Mouse (Mus musculus) midbrain, embryonic 13.5 days (tissue): ENCODE results near the gene N4bp2l2. TPM values are rescaled to one million over a fixed set of nuclear protein-coding genes. Genes with fewer than 3 reads are reported as not detected.

Experiments used
- ATAC-seq: fragments of 200-750 bp; cut with Nextera tagmentation; 2 replicates; pipeline ENCODE4 v1.8.0; 2017; ENCODE audit warnings: mild to moderate bottlenecking, moderate TSS enrichment, moderate library complexity
- H3K27ac ChIP-seq: fragments of 300-500 bp; sonication (generic); 2 replicates; pipeline ENCODE4 v1.5.1; 2015; ENCODE audit warnings: inconsistent platforms, mild to moderate bottlenecking, moderate library complexity
- H3K27me3 ChIP-seq: fragments of 300-500 bp; sonication (generic); 2 replicates; pipeline ENCODE4 v1.6.1; 2015; ENCODE audit warnings: mild to moderate bottlenecking, inconsistent platforms
- H3K36me3 ChIP-seq: fragments of 300-500 bp; sonication (generic); 2 replicates; pipeline ENCODE4 v1.6.1; 2015; ENCODE audit warnings: mild to moderate bottlenecking, inconsistent platforms
- H3K4me1 ChIP-seq: fragments of 300-500 bp; sonication (generic); replicated peaks from 2 replicates; pipeline ENCODE4 v1.6.1; 2015; ENCODE audit warnings: inconsistent platforms
- H3K4me2 ChIP-seq: fragments of 300-500 bp; sonication (generic); replicated peaks from 2 replicates; pipeline ENCODE4 v1.6.1; 2015; ENCODE audit warnings: moderate library complexity, mild to moderate bottlenecking, inconsistent platforms
- H3K4me3 ChIP-seq: fragments of 300-500 bp; sonication (generic); replicated peaks from 2 replicates; pipeline ENCODE4 v1.5.1; 2015; ENCODE audit warnings: mild to moderate bottlenecking, inconsistent platforms
- H3K9ac ChIP-seq: fragments of 300-500 bp; sonication (generic); replicated peaks from 2 replicates; pipeline ENCODE4 v1.6.1; 2015; ENCODE audit warnings: mild to moderate bottlenecking, inconsistent platforms
- H3K9me3 ChIP-seq: fragments of 300-500 bp; sonication (generic); 2 replicates; pipeline ENCODE4 v1.6.1; 2016; ENCODE audit warnings: mild to moderate bottlenecking, inconsistent platforms
- WGBS: fragments of 180-500 bp; shearing (Covaris S2); methylation state at CpG from one replicate; pipeline ENCODE4 v1.1.7; 2015; 5-methylcytosine and 5-hydroxymethylcytosine counted together
- polyA plus RNA-seq: library from polyadenylated mRNA; unstranded; fragments of >200 nt; fragmentation: Nextera tagmentation; extraction: Ambion mirVana; gene quantifications from 2 replicates; pipeline ENCODE4 v1.2.1, GENCODE M21; 2015

Gene N4bp2l2
- polyA plus RNA-seq, 1 experiment from 2014 or later: 32.9 TPM

DNA sequence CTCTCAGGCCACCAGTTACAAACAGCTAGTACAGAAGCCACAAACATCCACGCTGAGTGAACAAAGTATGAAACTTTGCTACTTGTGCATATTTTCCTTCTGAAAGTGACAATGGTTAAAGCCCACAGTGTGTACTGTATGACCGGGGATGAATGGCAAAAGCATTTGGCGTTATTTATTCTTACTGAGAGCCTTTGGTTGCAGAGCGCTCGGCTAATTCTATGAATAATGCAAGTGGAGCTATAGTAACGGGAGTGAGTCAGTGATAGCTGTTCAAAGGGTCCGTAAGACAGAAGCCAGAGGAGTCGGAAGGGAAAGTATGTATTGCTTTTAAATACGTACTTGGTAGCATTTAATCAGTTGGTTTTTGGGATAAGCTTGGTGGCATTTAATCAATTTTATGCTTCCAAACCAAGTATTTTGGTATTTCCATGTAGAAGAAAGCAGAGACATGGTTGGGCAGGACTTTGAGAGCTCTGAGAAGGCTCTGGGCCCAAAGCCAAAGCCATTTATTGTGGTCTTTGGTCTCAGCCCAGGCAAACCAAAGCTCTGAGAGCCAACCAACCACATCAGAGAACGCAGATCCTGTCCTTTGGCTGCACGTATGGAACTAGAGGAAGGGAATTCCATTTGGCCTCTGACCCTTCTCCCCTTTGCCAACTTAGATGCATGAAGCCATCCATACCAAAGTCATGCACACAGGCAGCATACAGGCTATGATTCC is 95.3 kb downstream of the N4bp2l2 start:
- WGBS: 68% methylated on average over 11 of the region's 11 CpGs
- Histone ChIP-seq H3K4me1 (no peaks in the 10 kb centered on the region), H3K9me3 (no peaks in the 10 kb centered on the region), H3K27ac (no peak overlapping the region), H3K36me3 (peaks cover 43% of the 10 kb centered on the region), H3K27me3 (no peaks in the 10 kb centered on the region), H3K4me2 (no peak overlapping the region), H3K9ac (no peak overlapping the region), H3K4me3 (no peak overlapping the region)
- no peak for ATAC-seq

- Histone ChIP-seq H3K27ac (no peak overlapping the region), H3K36me3 (peaks cover 31% of the 10 kb centered on the region), H3K9ac (no peak overlapping the region), H3K27me3 (no peaks in the 10 kb centered on the region), H3K9me3 (no peaks in the 10 kb centered on the region), H3K4me2 (no peak overlapping the region), H3K4me1 (no peaks in the 10 kb centered on the region), H3K4me3 (no peak overlapping the region)
- ATAC-seq: no peak
- WGBS: 97% methylated on average over 5 of the region's 5 CpGs
These were observed 99.0 kb downstream of the N4bp2l2 start for GRCm38 (mm10) chr5:150566971-150567370.

DNA sequence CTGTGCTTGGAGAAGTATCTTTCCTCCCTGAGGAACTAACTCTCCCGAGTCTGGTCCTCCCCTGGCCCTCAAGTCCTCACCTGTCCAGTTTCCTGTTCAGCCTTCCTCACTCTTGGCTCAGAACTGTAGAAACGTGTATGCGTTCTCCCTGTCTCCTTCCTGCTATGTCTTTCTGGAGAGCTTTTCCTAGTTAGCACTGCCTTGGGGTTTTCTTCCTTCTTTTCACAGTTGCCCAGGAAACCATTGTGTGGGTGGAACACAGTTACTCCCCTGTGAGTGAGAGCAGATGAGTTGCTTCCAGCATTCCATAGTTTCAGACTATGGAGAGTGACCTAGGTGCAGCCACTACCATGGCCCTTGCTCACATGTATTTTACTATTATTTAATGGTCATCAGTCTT is 99.8 kb downstream of the N4bp2l2 start:
- Histone ChIP-seq H3K9ac (no peak overlapping the region), H3K4me3 (no peak overlapping the region), H3K36me3 (peaks cover 33% of the 10 kb centered on the region), H3K4me1 (no peaks in the 10 kb centered on the region), H3K27ac (no peak overlapping the region), H3K9me3 (no peaks in the 10 kb centered on the region), H3K27me3 (no peaks in the 10 kb centered on the region), H3K4me2 (no peak overlapping the region)
- ATAC-seq: no peak
- 61% methylated on average over 3 of the region's 3 CpGs for WGBS

DNA sequence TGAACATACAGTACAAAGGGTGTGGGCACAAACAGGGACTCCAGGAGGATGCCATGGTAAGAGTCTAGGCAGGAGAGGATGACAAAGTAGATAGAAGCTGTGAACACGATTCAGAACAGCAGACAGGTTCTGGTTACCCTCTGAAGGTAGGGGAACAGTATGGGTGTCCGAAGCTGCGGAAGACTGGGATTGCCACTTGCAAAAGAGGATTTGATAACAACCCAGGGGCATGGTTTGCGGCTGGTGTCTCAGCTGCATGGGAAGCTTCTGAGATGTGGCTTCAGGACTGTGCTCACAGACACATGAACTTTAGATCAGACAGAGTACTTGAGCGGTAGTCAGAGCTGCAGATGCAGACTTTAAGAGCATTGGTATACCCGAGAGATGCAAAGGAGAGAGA is 101.6 kb downstream of the N4bp2l2 start:
- Histone ChIP-seq H3K9ac (no peak overlapping the region), H3K36me3 (peaks cover 43% of the 10 kb centered on the region)
- 93% methylated on average over 6 of the region's 6 CpGs for WGBS

DNA sequence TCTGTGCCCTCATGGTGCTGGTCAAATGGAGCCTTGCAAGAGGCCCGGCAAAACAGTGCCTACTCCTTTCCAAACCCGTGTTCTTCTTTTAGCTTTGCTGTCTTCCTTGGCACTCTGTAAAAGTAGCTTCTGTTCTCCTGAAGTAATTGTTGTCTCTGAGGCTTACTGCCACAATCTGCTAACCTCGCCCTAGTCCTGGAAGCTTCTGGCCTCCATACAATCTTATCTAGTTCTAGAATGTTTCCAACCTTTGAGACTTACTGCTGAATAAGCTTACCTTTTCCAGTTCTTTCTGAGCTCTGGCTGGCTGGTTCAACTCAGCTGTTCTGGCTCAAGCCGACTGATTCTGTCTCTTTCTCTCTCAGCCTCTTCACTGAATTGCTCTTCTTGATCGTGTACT is 104.2 kb downstream of the N4bp2l2 start:
- no peaks in the 10 kb centered on the region for H3K9me3 ChIP-seq
- ATAC-seq: no peak
- H3K4me1 ChIP-seq: no peaks in the 10 kb centered on the region
- peaks cover 45% of the 10 kb centered on the region for H3K36me3 ChIP-seq
- H3K9ac ChIP-seq: no peak overlapping the region
- no peak overlapping the region for H3K4me3 ChIP-seq
- H3K4me2 ChIP-seq: no peak overlapping the region
- H3K27me3 ChIP-seq: no peaks in the 10 kb centered on the region
- no peak overlapping the region for H3K27ac ChIP-seq
- 93% methylated on average over 5 of the region's 5 CpGs for WGBS

More for the DNA sequence above, 101.6 kb downstream of the N4bp2l2 start:
- H3K9me3 ChIP-seq: no peaks in the 10 kb centered on the region
- no peaks in the 10 kb centered on the region for H3K27me3 ChIP-seq
- H3K4me1 ChIP-seq: no peaks in the 10 kb centered on the region
- H3K4me2 ChIP-seq: no peak overlapping the region
- ATAC-seq: no peak
- no peak overlapping the region for H3K4me3 ChIP-seq
- no peak overlapping the region for H3K27ac ChIP-seq

- peaks cover 46% of the 10 kb centered on the region for H3K36me3 ChIP-seq
- H3K27ac ChIP-seq: no peak overlapping the region
- no peaks in the 10 kb centered on the region for H3K9me3 ChIP-seq
- no peak for ATAC-seq
- H3K4me1 ChIP-seq: no peaks in the 10 kb centered on the region
- no peaks in the 10 kb centered on the region for H3K27me3 ChIP-seq
- H3K4me2 ChIP-seq: no peak overlapping the region
- H3K4me3 ChIP-seq: no peak overlapping the region
- no peak overlapping the region for H3K9ac ChIP-seq
These were observed 104.6 kb downstream of the N4bp2l2 start for GRCm38 (mm10) chr5:150561376-150561775.

DNA sequence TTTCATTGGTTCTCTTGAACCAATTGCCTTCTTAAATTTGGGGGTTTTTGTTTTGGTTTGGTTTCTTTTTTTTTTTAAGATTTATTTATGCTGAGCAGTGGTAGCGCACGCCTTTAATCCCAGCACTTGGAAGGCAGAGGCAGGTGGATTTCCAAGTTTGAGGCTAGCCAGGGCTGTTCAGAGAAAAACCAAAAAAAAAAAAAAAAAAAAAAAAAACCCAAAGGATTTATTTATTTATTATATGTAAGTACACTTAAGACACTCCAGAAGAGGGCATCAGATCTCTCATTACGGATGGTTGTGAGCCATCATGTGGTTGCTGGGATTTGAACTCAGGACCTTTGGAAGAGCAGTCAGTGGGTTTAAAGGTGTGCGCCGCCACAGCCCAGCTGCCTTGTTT is 105.1 kb downstream of the N4bp2l2 start:
- H3K36me3 ChIP-seq: peaks cover 46% of the 10 kb centered on the region
- no peak overlapping the region for H3K4me3 ChIP-seq
- H3K4me2 ChIP-seq: no peak overlapping the region
- H3K4me1 ChIP-seq: no peaks in the 10 kb centered on the region
- no peak for ATAC-seq
- H3K27ac ChIP-seq: no peak overlapping the region
- no peak overlapping the region for H3K9ac ChIP-seq
- no peaks in the 10 kb centered on the region for H3K9me3 ChIP-seq
- H3K27me3 ChIP-seq: no peaks in the 10 kb centered on the region
- WGBS: 95% methylated on average over 5 of the region's 5 CpGs

DNA sequence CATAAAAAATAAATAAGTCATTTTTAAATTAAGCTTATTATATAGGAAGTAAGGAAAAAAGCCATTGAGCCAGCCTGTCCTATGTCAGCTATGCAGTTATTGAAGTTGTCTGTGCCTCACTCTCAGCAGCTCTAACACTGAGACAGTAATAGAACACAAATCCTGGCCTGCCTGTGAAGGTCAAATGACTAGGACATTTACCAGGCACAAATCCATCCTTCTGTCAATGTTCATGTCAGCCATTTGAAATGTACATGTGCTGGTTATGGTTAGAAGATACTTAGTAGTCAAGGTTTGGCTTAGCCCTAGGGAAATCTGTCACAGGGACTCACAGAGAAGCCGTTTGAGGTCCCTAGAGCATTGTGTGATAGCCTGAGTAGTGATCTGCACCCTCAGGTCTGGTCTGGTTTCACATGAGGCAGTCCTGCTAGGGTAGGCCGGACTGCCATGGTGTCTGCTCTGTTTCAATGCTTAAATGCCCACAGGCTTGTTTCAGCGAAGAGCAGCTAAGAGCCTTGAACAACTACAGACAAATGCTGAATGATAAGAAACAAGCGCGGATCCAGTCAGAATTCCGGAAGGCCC is 106.4 kb downstream of the N4bp2l2 start:
- Histone ChIP-seq H3K9ac (no peak overlapping the region), H3K4me1 (no peaks in the 10 kb centered on the region), H3K4me3 (no peak overlapping the region), H3K36me3 (peaks cover 43% of the 10 kb centered on the region), H3K9me3 (no peaks in the 10 kb centered on the region), H3K27ac (no peak overlapping the region), H3K27me3 (no peaks in the 10 kb centered on the region), H3K4me2 (no peak overlapping the region)
- ATAC-seq: no peak
- 94% methylated on average over 6 of the region's 6 CpGs for WGBS

Other genes with a start within 250 kb of the N4bp2l2 start
- gene Zar1l, start 148.0 kb downstream of the N4bp2l2 start, polyA plus RNA-seq: not detected in 2 replicates
- gene Brca2, start 143.6 kb downstream of the N4bp2l2 start, polyA plus RNA-seq: 17.4 and 18.0 TPM in 2 replicates
- 6.0 and 7.0 TPM in 2 replicates for gene N4bp2l1, start 69.0 kb downstream of the N4bp2l2 start, polyA plus RNA-seq
- gene Pds5b, start 7.6 kb upstream of the N4bp2l2 start, polyA plus RNA-seq: 34.1 and 37.1 TPM in 2 replicates